Mouse (Mus musculus): Measurements from ENCODE around the gene Gal. TPM values are rescaled to one million over a fixed set of nuclear protein-coding genes. Genes with fewer than 3 reads are reported as not detected.

Gene Gal
- total and polyA plus RNA-seq, 3 experiments = not detected

DNA sequence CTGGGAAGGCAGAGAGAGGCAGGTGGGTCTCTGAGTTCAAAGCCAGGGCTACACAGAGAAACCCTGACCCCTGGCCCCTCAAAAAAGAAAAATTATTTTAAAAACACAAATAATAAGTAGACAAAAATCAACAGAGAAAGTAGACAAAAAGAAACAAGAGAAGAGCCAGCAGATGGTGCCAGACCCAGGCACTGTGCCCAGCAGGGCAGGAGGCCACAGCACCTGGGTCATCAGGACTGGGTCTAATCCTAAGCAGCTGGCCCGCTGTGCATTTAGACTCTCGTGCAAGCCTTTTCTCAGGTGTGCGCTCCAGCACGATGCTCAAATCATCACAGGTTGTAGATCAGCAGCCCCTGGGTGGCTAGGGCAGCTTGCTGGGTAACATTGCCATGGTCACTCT, 50.8 kb downstream of the Gal start:
- no peaks in the 10 kb centered on the region for H3K9me3 ChIP-seq (replicated peaks; ENCODE audit: low read length)
- no peaks in the 10 kb centered on the region for H3K27me3 ChIP-seq (replicated peaks)
- no peak for DNase-seq (ENCODE audit: extremely low read depth)
- peaks cover 3 to 10% of the 10 kb centered on the region in 2 experiments; a peak in 3 of 4 replicates for H3K4me1 ChIP-seq (ENCODE audit: control insufficient read depth in 1 of 2, insufficient read depth in 2 of 2)
- H3K79me2 ChIP-seq (replicated peaks; ENCODE audit: control insufficient read depth, extremely low read depth, insufficient read depth, poor library complexity, severe bottlenecking) = no peaks in the 10 kb centered on the region
- H3K27ac ChIP-seq (ENCODE audit: insufficient read depth, low read depth) = no peak overlapping the region
- H3K4me3 ChIP-seq (replicated peaks in 1 of 3; ENCODE audit: low read depth in 2 of 3, low read length in 2 of 3, poor library complexity in 1 of 3) = no peak overlapping the region
- peaks cover 0 to 1% of the 10 kb centered on the region in 2 experiments for H3K36me3 ChIP-seq (replicated peaks in 1 of 2; ENCODE audit: control insufficient read depth in 1 of 2, insufficient read depth in 1 of 2, low read length in 1 of 2)
- no peak overlapping the region for H3K9ac ChIP-seq (ENCODE audit: insufficient read depth, low read depth)
- in situ Hi-C loops (cut with MboI; ENCODE audit: low pct_ligation_motif_present, low pct_unique_long_range_greater_than_20kb, low sequenced_read_pairs) (no loop called here), dilution Hi-C loops (cut with MboI; ENCODE audit: extremely low pct_ligation_motif_present, extremely low pct_unique_long_range_greater_than_20kb, low sequenced_read_pairs) (no loop called here)
- no peak overlapping the region for H3K4me2 ChIP-seq (ENCODE audit: insufficient read depth, low read depth, poor library complexity, severe bottlenecking)
- no peak for TF ChIP-seq MAX (IDR thresholded peaks at IDR 0.05; ENCODE audit: low read length)
- no peak for TF ChIP-seq CHD1 (IDR thresholded peaks at IDR 0.05; ENCODE audit: low read depth, low read length)
- TF ChIP-seq BHLHE40 (IDR thresholded peaks at IDR 0.05; ENCODE audit: low read depth, low read length) = no peak
- no peak for TF ChIP-seq EP300 (IDR thresholded peaks at IDR 0.05; ENCODE audit: low read length)
- TF ChIP-seq RAD21 (IDR thresholded peaks at IDR 0.05; ENCODE audit: low read depth, low read length) = no peak
- TF ChIP-seq MYC (IDR thresholded peaks at IDR 0.05; ENCODE audit: low read depth, low read length) = no peak
- TF ChIP-seq GABPA (IDR thresholded peaks at IDR 0.05; ENCODE audit: insufficient replicate concordance, low read depth, low read length) = no peak
- TF ChIP-seq MXI1 (IDR thresholded peaks at IDR 0.05; ENCODE audit: low read depth, low read length) = no peak
- no peak for TF ChIP-seq SMC3 (IDR thresholded peaks at IDR 0.05; ENCODE audit: low read depth, low read length)
- no peak for TF ChIP-seq NELFE (IDR thresholded peaks at IDR 0.05; ENCODE audit: low read depth, low read length)
- TF ChIP-seq MEF2A (IDR thresholded peaks at IDR 0.05; ENCODE audit: borderline replicate concordance, low read depth, low read length) = no peak
- TF ChIP-seq TBP (conservative IDR thresholded peaks at IDR 0.05; ENCODE audit: low read depth, low read length) = no peak
- no peak for TF ChIP-seq RCOR1 (conservative IDR thresholded peaks at IDR 0.05; ENCODE audit: low read depth, low read length)
- TF ChIP-seq ZC3H11A (IDR thresholded peaks at IDR 0.05; ENCODE audit: low read depth, low read length) = no peak
- no peak for TF ChIP-seq CTCF (conservative IDR thresholded peaks at IDR 0.05 in 1 of 2, IDR thresholded peaks at IDR 0.05 in 1 of 2; ENCODE audit: low read depth in 2 of 2, low read length in 2 of 2)
- no peak for TF ChIP-seq JUND (conservative IDR thresholded peaks at IDR 0.05; ENCODE audit: low read depth, low read length)

Other genes with a start within 250 kb of the Gal start
- gene Mrpl21, start 131.6 kb downstream of the Gal start, total RNA-seq (2012; rRNA removed) = 86.0 and 114 TPM in 2 replicates
- 129 and 145 TPM in 2 replicates for gene Mrpl21, start 131.6 kb downstream of the Gal start, total RNA-seq (2014; rRNA removed)
- gene Mrpl21, start 131.6 kb downstream of the Gal start, polyA plus RNA-seq (2012; ENCODE audit: insufficient read length, low read depth) = 116 and 121 TPM in 2 replicates
- gene Ighmbp2, start 131.5 kb downstream of the Gal start, total RNA-seq (2012; rRNA removed) = 11.0 and 11.2 TPM in 2 replicates
- 7.1 and 7.6 TPM in 2 replicates for gene Ighmbp2, start 131.5 kb downstream of the Gal start, total RNA-seq (2014; rRNA removed)
- gene Ighmbp2, start 131.5 kb downstream of the Gal start, polyA plus RNA-seq (2012; ENCODE audit: insufficient read length, low read depth) = 10.1 and 10.3 TPM in 2 replicates
- gene Cpt1a, start 92.2 kb downstream of the Gal start, total RNA-seq (2012; rRNA removed) = 4.5 and 4.6 TPM in 2 replicates
- 0.77 and 0.81 TPM in 2 replicates for gene Cpt1a, start 92.2 kb downstream of the Gal start, total RNA-seq (2014; rRNA removed)
- 2.3 and 2.6 TPM in 2 replicates for gene Cpt1a, start 92.2 kb downstream of the Gal start, polyA plus RNA-seq (2012; ENCODE audit: insufficient read length, low read depth)
- 0.08 TPM in 1 of 2 replicates, not detected in the other for gene Tesmin, start 25.7 kb downstream of the Gal start, total RNA-seq (2012; rRNA removed)
- gene Tesmin, start 25.7 kb downstream of the Gal start, total RNA-seq (2014; rRNA removed) = 0.19 and 0.32 TPM in 2 replicates
- 0.17 and 0.26 TPM in 2 replicates for gene Tesmin, start 25.7 kb downstream of the Gal start, polyA plus RNA-seq (2012; ENCODE audit: insufficient read length, low read depth)
- 67.0 and 68.5 TPM in 2 replicates for gene Ppp6r3, start 161.2 kb upstream of the Gal start, total RNA-seq (2012; rRNA removed)
- gene Ppp6r3, start 161.2 kb upstream of the Gal start, total RNA-seq (2014; rRNA removed) = 94.6 and 104 TPM in 2 replicates
- 66.2 and 72.3 TPM in 2 replicates for gene Ppp6r3, start 161.2 kb upstream of the Gal start, polyA plus RNA-seq (2012; ENCODE audit: insufficient read length, low read depth)

All from CH12.LX (cell line).